Mouse (Mus musculus) cerebellum, postnatal 14 days (tissue): ENCODE data around the gene Slc2a4.
"Not testable (repeated sequence)": the region's sequence is repeated elsewhere in the genome, so short reads cannot be mapped to it uniquely, and the experiment has no call there.

ENCODE experiments used
- DNase-seq, 2 experiments: peaks; one replicate each; pipeline ENCODE4 v3.0.0; 2021; ENCODE audit warnings: mixed read lengths in 2 of 2

The Slc2a4 gene

GRCm38 (mm10) chr11:69919053-69919452 lies 28.9 kb downstream of the Slc2a4 start:
- DNase-seq, result no peak

- DNase-seq, result no peak
Measured at GRCm38 (mm10) chr11:69918118-69918517, 29.9 kb downstream of the Slc2a4 start.

GRCm38 (mm10) chr11:69917379-69917948 lies 30.5 kb downstream of the Slc2a4 start:
- no peak for DNase-seq

- DNase-seq, result not testable (repeated sequence)
Measured at GRCm38 (mm10) chr11:69916652-69917378, 31.2 kb downstream of the Slc2a4 start.

DNA sequence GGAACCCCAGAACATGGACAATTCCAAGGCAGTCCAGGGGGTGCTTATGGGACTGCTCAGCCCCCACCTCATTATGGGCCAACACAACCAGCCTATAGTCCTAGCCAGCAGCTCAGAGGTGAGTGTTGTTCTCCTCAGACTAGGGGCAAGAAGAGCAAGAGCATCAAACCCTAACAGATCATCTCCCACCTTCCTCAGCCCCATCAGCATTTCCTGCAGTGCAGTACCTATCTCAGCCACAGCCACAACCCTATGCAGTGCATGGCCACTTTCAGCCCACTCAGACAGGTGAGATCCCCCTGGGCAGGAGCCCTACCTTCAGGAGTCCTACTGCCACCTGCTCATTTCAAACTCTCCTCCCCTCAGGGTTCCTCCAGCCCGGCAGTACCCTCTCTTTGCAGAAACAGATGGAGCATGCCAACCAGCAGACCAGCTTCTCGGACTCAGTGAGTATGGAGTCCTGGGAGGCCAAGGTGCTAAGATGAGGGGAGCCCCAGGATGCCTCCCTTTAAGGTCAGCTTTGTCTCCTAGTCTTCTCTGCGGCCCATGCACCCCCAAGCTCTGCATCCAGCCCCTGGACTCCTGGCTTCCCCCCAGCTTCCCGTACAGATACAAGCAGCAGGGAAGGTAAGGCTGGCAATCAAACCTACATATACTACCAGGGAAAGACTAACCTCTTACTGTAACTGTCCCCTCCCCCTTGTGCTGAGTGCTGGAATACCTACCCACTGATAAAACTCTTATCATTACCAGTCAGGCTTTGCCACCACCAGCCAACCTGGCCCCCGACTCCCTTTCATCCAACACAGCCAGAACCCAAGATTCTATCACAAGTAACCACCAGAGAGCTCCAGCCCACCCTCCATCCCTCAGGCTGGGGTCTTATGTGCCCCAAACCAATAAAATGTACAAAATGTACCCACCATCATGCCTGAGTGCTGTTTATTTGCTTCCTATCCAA lies 32.0 kb downstream of the Slc2a4 start:
- no peak for DNase-seq

GRCm38 (mm10) chr11:69914917-69915430 lies 33.0 kb downstream of the Slc2a4 start:
- DNase-seq, result no peak

GRCm38 (mm10) chr11:69914372-69914764 lies 33.6 kb downstream of the Slc2a4 start:
- no peak for DNase-seq

- peak; percentile 93 to 94 for DNase-seq
Measured at GRCm38 (mm10) chr11:69913554-69914371, 34.2 kb downstream of the Slc2a4 start, which contains the start of gene Gps2. TSS of gene Gps2 (plus strand) at chr11:69913888.

DNA sequence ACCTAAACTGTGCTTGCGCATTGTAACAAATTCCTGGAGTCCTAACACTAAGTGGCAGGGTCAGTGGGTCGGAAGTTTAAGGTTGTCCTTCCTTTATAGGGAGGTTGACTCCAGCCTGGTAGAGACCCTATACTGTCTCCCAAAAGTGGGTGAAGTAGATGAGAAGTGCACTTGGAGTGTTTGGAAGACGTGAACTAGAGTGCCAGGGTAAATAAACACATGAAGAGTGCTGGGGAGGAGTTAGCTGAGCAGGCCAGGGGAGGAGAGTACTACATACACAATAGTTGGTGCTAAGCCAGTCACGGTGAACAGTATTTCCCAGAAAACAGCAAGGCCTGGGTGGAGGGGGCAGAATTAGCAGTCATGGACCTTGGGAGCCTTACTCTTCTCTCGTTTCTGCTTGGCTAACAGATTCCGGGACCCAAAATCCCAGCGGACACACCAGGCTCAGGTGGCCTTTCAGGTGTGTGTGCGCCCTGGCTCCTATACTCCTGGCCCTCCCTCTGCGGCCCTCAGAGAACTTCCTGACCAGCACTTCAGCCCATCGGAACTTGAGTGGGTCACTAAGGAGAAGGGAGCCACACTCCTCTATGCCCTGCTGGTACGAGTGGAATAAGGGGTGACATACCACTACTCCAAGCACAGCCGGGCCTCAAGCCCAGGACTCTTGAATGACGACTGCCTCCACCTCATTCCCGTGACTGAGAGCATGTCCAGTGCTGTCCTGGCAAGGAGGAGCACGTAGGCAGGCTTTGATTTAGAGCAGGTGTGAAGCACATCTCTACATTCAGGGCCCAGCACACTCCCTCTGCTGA lies 35.1 kb downstream of the Slc2a4 start:
- no peak for DNase-seq

GRCm38 (mm10) chr11:69911701-69912100 lies 36.3 kb downstream of the Slc2a4 start:
- DNase-seq, result no peak

- DNase-seq, result no peak
Measured at GRCm38 (mm10) chr11:69910781-69911560, 37.0 kb downstream of the Slc2a4 start.

- no peak for DNase-seq
Measured at GRCm38 (mm10) chr11:69910177-69910576, 37.8 kb downstream of the Slc2a4 start.

DNA sequence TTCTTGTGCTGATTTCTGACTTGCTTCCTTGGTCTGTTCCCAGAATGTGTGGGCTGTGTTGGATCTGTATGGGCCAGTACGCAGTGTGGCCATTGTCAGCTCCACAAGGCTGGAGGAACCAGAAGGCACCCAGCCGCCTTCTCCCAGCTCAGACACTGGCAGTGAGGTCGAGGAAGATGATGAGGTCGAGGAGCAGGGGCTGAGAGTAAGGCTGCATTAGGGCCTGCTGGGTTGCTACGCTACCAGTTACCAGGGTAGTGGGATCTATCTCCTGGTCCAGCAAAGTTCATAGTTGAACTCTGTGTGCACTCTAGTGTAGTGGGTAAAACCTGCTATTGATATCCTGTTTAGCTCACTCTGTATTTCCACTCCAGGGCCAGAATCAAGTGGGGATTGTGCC lies 38.8 kb downstream of the Slc2a4 start:
- DNase-seq, result no peak

GRCm38 (mm10) chr11:69908645-69909044 lies 39.3 kb downstream of the Slc2a4 start:
- DNase-seq, result peak in 1 of 2 experiments; percentile 45

GRCm38 (mm10) chr11:69904311-69904710 lies 43.7 kb downstream of the Slc2a4 start:
- DNase-seq, result no peak

DNA sequence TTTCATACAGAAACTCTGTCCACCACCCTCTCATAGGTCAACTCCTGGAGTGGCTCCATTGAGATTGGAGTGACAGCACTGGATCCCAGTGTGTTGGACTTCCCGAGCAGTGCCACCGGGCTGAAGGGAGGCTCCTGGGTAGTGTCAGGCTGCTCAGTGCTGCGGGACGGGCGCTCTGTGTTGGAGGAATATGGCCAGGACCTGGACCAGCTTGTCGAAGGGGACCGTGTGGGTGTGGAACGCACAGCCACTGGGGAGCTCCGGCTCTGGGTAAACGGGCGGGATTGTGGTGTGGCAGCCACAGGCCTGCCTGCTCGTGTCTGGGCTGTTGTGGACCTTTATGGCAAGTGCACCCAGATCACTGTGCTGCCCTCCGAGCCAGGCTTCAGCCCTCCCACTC lies 45.0 kb downstream of the Slc2a4 start:
- DNase-seq, result no peak

DNA sequence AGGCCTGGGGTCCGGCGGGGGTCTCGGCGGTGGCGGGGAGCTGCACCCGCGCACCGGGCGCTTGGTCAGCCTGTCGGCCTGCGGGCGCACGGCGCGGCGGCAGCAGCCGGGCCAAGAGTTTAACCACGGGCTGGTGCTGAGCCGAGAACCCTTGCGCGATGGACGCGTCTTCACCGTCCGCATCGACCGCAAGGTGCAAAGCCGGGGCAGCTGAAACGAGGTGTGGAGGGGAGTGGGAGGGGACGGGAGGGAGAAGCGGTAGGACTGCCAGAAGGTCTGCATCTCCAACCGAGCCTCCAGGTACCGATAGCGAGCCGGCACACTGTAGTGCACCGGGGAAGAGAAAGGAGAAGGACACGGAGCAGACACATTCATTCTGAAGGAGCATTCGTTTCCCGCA lies 46.0 kb downstream of the Slc2a4 start:
- DNase-seq, result peak; percentile 63 to 64

- peak; percentile 93 to 94 for DNase-seq
Measured at GRCm38 (mm10) chr11:69901406-69901846, 46.6 kb downstream of the Slc2a4 start.

DNA sequence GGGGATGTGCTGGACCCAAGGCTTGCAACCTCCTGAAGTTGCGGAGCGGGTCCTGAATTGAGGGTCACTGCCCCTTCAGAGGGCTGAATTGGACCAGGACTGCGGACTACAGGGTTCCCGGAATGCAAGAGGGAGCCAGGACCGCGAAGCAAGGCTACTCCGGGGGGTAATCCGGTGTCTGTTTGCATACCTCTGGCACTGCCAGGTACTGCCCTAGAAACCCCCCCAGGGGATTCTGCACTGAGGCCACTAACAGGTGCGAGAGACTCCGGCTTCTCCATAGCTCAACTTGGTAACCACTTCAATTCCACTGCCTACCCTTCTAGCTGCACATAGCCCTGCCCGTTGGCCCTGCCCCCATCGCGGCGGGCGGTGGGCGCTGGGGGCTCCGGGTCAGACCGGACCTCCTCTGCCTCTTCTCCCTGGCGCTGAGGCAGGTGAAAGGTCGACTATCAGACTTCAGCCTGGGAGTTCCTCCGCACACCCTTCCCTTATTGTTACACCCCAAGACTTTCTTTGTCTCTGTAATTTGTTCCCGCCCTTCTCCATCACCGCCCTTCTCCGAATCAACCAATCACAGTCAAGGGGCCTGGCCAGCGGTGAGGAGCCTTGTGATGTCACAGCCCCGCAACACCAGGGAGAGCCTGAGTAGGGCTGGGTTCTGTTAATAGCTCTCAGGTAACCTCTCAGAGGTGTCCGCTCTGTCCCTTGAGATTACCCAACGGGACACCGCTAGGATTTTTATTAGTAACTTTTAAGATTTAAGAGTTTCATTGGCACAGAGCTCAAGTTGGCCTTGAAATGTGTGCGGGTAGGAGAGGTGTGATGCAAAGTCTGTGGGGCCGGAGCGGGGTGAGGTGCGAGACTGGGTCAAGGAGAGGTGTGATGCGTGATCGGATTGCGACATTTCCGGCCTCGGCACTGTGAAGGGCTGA lies 47.2 kb downstream of the Slc2a4 start, which contains the start of the genes 2810408A11Rik and Neurl4:
TSS of gene 2810408A11Rik (minus strand) at position 517 of the 935 bp plus-strand sequence.
TSS of gene Neurl4 (plus strand) at position 602 of the 935 bp plus-strand sequence.
- DNase-seq, result peak; percentile 87 to 91
